Mouse (Mus musculus) retina, postnatal 1 day (tissue): ENCODE measurements at regions not wholly inside any gene's neighbourhood (a gene's known extent, or its start where the extent isn't known, plus 50 kb on each side); places are given as distances from the start of the nearest gene placed in this dataset.

Source experiments
- DNase-seq: peaks from one replicate; pipeline ENCODE4 v3.0.0-alpha.2; 2012

DNA sequence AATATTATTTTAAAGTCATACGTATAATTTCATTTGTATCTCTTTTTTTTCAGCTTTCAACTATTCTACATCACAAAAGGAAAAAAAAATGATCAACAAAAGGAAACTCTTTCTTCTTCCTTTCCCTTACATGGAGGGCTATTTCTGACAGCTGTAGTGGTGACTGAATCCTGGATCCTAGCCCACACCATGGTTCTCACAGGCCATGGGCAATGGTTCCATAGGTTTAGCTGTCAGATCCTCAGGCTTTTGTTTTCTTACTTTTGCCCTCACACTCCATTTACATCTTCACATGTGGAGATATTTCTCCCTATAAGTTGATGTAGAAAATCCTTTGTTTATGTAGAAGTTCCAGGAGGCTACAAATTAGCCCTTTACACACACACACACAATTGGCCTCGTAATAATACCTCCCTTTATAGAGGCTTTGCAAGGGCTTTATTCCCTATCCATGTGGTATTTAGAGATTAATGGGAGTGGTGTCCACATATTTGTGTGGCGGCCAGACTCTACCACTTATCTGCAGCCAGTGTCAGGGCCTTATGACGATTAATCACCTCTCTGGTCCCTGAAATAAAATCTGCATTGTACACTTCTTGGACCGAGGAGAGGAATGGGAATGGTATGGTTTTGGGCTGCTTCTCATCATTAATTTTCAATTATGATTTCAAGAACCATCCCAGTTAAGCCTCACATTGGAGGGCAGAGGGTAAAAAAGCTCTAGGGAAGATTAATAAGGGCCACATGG, 1057.0 kb downstream of the Flrt2 start:
- no peak for DNase-seq

DNA sequence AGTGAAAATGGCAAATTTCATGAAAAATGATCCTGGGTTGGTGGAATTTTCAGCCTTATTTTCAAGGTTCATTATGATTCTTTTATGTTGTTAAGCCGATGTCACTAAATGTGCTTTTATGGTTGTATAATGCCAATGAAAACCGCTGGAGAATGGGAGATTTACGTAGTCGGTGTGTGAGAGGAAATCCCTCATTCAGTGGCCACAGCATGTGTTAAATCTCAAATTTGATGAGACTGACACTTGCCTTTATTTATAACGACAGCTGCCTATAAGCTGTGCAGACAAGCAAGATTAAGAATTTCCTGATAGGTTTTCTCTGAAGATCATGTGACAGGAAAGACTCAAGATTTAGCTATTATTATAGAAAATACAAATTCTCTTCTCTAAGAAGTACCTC, 1062.7 kb downstream of the Flrt2 start:
- DNase-seq, result no peak

DNA sequence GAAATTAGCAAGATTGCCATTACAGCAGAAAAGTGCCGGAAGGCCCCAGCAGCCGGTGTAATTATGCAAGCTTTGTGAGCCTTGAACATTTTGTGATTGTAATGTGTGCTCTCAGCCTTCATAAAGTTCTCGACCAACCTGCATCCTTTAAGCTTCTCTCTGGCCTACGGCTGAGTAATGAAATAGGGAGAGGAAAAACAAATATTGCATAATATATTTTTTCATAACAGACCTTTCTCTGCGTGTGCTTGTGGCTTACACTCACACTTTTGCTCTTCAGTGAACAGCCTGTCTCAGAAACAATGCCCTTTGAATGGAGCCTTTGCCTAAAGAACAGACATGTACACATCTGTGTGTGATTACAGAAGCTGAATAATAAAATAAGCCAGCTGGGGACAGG, 1071.1 kb downstream of the Flrt2 start:
- DNase-seq, result no peak

DNA sequence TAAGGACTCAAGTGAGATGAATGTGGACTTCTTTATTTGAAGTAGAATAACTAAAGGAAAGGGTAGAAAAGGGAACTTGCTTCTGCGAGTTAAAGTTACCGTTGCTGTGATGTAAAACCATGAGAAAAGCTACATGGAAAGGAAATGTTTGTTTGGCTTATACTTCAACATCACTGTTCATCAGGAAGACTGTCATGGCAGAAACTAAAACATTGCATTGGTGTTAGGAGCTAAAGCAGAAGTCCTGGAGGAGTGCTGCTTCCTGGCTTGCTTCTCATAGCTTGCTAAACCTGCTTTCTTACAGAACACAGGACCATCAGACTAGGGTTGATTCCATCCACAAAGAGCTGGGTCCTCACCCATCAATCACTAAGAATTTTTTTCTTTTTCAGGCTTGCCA, 1071.6 kb downstream of the Flrt2 start:
- no peak for DNase-seq

DNA sequence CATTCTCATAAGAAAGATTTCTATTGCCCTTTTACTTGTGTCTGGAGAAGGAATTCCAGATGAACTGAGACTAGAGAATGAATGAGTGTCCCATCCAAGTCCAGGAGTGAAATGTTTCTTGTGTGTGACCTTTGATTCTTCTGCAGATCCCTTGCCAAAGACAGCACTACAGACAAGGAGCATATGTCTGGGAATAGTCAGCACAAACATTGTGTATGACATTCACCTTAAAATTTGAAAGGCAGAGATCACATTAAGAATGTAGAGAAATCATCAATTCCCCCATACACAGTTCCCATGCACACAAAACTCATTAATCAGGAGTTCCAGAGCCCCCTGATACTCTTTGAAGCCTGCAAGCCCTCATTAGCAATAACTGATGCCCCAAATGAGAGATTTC, 1072.2 kb downstream of the Flrt2 start:
- no peak for DNase-seq

DNA sequence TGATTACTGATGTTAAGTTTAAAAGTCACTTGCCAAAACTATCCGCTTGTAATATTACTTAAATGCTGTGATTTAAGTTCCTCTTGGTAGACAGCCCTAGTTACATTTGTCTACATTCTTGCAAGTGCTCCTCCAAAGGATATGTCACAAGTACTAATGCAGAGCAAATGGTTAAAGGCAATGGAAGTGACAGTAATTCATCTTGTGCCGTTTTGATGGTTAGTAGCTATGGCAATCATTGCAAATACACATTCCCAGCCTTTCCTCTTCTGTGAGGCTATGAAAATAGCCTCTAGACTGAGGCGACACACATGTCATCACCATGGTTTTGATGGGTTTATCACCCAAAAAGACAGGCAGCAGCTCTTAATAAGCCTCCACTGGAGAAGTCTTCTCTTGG, 1079.2 kb downstream of the Flrt2 start:
- DNase-seq, result peak; percentile 47

DNA sequence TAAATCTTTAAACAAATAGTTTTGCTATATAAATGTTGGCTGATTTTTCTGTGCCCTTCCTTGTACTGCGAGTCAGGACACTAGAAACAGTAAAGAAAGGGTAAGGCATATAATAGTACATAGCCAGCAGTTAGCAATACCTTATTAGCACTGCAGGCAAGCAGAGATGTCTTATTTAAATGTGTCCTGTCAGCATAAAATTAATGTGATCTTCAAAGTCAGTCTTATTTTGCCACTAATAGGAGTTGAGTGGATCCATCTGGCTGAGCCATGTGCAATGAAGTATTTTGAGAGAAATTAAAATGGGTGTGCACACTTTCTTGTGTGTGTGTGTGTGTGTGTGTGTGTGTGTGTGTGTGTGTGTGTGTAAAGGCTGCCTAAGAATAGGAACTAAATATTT, 1129.3 kb downstream of the Flrt2 start:
- peak; percentile 18 for DNase-seq

DNA sequence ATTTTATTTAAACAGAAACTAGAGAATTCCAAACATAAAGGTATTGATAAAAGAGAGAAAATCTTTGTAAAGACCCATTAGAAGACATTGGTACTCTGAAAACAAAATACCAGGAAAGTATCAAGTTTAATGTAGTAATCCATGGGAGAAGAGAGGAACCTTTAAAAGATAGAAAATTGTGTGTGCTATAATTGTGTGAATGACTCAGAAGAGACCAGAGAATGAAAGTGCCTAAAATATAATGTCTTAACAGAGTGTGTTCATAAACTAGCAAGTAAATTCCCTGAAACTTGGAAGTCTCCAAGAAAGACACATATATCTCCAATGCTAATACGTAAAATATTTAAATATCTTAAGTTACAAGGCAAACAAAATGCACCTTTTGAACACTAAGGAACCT, 1136.4 kb downstream of the Flrt2 start:
- no peak for DNase-seq
